Mouse (Mus musculus) C2C12 (cell line): ENCODE data around the gene Abraxas1.

Experiments
- CTCF ChIP-seq: IDR thresholded peaks from one replicate; pipeline ENCODE4 v1.5.1; 2011; ENCODE audit not compliant: control insufficient read depth, insufficient read depth, insufficient read length
- MAX ChIP-seq: IDR thresholded peaks from one replicate; pipeline ENCODE4 v1.6.1; 2011; ENCODE audit warnings: mild to moderate bottlenecking, control low read depth

DNA sequence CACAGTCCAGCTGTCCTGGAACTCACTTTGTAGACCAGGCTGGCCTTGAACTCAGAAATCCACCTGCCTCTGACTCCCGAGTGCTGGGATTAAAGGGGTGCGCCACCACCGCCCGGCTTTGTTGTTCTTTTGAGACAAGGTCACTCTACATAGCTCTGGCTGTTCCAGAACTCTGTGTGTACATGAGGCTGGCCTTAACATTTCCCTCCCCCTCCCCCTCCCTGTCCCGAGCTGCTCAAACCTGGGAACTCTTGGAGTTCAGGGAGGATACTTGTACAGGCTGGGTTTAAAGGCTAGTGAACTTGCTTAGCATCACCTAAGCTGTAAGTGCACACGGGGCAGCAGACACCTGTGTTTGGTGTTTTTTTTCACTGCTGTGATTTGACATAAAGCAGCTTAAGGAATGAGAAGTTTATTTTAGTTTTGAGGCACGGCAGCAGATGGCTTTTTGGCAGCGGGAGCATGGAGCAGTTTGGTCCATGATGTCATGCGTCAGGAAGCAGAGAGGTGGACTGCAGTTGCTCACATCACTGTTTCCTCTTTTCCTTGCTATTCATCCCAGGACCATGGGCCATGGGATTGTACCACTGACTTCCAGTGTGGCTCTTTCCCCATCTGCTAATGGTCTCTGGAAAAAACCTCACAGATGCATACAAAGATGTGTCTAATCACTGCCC is 15.2 kb upstream of the Abraxas1 start:
- TF ChIP-seq CTCF (no peak), MAX (no peak)
